Mouse (Mus musculus): ENCODE data around the gene Vezt. TPM values are rescaled to one million over a fixed set of nuclear protein-coding genes. Genes with fewer than 3 reads are reported as not detected.
A peak's percentile ranks its signal among the peaks of the same experiment; 100 is the strongest.

Gene Vezt
- total RNA-seq, 2 experiments from 2014 or later = 78.5 to 94.9 TPM

GRCm38 (mm10) chr10:94038366-94039260, 3.0 kb upstream of the Vezt start:
- no peak for DNase-seq (ENCODE audit: low spot score in 2 of 2)

DNA sequence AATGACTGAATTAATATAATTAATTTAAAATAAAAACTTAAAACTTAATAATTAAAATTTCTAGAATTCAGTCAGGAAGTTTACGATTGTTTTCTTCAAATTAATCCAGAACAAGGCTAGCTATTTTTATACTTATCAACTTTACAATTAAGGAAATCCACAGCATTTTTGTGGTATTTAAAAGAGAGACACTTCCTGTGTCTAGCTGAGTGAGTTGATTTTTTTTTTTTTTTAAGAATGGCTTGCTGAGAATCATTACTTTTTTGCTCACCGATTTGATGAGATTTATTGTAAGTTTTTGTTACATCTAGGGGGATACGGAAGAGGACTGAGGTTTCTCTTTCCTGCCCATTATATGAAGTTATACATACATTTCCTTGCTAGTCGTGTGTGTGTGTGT, 2.0 kb upstream of the Vezt start:
- no peak for DNase-seq (ENCODE audit: low spot score in 2 of 2)

DNA sequence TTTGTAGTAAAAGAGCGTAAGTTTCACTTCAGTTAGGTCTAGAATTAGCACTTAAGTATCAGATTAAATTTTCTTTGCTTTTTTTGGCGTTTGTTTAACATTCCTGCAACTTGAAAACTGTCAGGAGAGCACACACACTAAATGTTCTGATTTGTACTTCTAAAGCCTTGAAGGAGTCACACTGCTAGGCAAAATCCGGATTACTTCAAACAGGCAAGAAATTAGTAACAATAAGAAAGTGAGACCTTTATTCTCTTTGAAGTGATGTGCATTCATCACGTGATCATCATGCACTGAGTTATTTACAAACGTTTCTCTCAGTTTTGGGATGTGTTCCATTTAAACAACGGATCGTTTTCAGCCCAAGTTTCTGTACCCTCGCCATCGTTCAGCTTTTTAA, 1.6 kb upstream of the Vezt start:
- no peak for DNase-seq (ENCODE audit: low spot score in 2 of 2)

GRCm38 (mm10) chr10:94036375-94036758, 750 bp upstream of the Vezt start:
- no peak for DNase-seq (ENCODE audit: low spot score in 2 of 2)

- no peak for DNase-seq (ENCODE audit: low spot score in 2 of 2)
Measured at GRCm38 (mm10) chr10:94034876-94035657, 550 bp downstream of the Vezt start.

DNA sequence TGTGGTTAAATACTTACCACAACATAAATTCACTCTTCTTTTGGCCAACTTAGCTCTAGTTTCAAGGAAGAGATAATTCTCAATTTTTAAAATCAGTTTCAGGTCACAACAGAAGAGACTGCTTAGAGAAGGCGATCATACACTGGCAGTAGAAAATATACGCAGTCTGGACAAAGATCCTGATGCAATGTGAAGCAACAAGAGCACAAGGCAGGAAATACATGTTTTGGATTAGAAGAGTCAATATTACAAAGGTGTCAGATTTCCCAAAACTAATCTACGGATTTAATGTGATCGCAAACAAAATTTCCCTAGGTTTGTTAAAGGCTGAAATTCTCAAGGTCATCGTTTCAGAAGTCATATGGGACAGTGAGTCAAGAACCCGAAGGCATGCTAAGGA, 4.5 kb downstream of the Vezt start:
- no peak for DNase-seq (ENCODE audit: low spot score in 2 of 2)

DNA sequence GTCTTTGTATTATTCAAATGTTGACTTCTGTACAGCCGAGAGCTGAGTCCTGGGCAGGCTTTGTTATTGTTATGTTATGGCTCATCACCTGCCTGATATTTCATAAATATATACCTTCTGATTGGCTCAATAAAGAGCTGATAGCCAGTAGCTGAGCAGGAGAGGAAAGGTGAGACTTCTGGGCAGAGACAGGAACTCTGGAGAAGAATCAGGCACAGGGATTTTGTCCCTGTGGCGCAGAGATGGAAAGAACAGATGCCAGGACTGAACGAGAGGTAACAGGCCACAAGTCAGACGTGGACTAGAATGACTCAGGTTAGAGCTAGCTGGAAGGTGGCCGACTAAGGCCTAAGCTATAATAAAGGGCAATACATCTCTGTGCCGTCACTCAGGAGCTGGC, 7.1 kb downstream of the Vezt start:
- DNase-seq (ENCODE audit: low spot score in 2 of 2) = no peak

DNA sequence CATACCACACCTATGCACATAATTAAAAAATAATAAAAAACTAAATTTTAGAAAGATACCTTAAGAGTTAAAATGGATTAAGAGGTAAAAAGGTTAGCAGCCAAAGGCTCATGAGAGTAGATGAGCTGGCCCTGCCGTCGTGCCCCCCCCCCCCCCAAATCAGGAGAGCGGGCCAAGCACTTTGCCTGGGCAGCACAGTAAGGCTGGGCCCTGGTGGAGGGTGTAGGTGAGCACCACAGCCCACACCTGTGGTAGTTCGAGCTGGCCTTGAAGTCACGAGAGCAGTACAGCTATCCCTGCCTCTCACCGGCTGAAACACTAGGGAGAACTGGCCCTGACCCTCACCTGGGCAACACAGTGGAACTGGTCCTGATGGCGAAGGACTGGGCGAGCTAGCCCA, 10.5 kb downstream of the Vezt start:
- no peak for DNase-seq (ENCODE audit: low spot score in 2 of 2)

GRCm38 (mm10) chr10:94021059-94021458, 14.6 kb downstream of the Vezt start:
- no peak for DNase-seq (ENCODE audit: low spot score in 2 of 2)

DNA sequence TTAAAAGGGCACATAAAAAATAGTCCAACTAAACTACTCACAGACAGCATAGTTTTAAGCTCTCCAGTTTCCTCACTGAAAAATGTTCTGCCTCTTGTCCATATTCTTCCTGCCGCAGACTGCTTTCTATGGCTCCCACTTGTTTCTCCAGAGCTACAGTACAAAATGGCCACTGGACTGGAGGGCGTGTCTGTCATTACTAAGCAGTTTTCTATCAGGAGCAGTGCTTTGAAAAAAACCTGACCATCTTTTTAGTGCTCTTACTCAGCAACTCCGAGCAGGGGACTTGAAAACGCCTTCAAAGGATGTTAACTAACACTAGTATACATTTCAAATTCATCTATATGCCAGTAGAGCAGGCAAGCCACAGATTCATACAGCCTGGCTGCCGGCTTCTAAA, 15.0 kb downstream of the Vezt start:
- DNase-seq (ENCODE audit: low spot score in 2 of 2) = no peak

DNA sequence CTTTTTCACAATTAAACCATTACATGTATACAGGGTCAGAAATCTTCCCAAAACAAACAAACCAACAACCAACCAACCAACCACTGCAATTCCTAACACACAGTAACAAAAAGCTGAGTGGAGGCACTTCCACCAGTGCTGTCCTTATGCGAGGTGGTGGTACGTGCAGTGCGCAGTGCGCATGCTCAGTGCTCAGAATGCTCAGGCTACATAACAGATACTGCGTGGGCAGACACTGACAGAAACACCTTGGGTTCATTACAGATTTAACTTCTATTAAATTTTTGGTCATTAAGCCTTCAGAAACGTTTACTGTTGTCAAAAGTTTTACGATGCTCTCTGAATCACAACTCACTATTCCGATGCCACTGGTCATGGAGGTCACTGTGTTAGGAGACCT, 18.2 kb downstream of the Vezt start:
- DNase-seq (ENCODE audit: low spot score in 2 of 2) = no peak

- no peak for DNase-seq (ENCODE audit: low spot score in 2 of 2)
Measured at GRCm38 (mm10) chr10:94014200-94014599, 21.4 kb downstream of the Vezt start.

- DNase-seq (ENCODE audit: low spot score in 2 of 2) = peak; percentile 50 to 61
Measured at GRCm38 (mm10) chr10:94013196-94013595, 22.4 kb downstream of the Vezt start.

- no peak for DNase-seq (ENCODE audit: low spot score in 2 of 2)
Measured at GRCm38 (mm10) chr10:94011024-94011423, 24.6 kb downstream of the Vezt start.

DNA sequence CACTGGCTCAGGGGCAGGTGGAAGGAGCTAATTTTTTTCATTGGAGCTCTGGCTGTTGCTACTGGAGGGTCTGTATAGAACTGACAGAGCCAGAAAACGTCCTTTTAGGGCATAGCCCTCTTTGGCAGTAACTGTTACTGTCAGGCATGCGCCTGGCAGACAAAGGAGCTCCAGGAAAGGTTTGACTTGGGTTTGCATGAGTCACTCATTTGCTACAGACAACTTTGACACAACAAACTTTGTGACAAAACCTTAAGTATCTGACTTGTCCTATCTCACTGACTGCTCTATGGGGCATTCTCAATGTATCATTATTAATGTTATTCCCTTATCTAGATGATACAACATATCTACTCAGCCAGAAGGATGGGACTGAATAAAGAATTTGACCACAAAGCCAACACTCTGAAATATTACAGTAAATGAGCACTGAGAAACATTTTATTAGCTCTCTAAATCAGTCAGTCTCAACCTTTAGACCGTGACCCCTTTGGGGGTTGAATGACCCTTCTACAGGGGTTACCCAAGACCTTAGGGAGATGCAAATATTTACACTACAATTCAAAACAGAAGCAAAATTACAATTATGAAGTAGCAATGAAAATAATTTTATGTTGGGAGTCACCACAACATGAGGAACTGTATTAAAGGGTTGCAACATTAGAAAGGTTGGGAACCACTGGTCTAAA, 25.5 kb downstream of the Vezt start:
- DNase-seq (ENCODE audit: low spot score in 2 of 2) = no peak

DNA sequence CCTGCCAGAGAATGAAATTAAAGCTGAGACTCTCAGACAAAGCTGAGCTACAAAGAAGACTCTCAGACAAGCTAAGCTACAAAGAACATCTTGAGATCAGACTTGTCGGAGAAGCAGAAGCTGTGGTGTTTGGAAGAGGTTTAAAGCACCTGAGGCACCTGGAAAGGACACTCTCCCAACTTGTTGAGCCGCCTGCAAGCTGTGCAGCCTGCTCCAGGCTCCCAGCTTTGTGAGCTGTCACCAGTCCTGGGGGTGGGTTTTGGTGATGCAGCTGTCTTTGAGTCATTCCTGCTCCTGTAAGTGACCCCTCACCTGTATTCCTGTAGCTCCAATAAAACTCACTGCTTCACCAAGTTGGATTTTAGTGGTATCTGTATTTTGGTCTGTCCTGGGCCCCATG, 27.3 kb downstream of the Vezt start:
- no peak for DNase-seq (ENCODE audit: low spot score in 2 of 2)

DNA sequence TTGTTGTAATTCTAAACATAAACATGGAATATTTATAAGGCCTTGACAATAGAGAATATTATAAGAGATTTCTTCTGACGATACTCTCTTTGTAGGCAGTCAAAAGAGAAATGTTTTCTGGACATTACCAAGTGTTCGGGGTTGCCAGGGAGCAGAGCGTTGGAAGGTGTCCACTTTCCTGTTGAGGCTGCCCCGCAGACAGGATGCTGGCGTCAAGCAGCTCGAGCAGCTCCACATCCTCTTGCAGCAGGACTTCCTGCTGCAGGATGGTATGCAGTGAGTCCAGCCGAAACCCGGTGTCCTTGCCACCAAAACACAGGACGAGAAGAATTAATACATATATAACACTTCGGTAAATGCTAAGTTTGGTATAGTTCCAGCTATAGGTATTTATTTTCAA, 35.4 kb downstream of the Vezt start:
- DNase-seq (ENCODE audit: low spot score in 2 of 2) = no peak

- no peak for DNase-seq (ENCODE audit: low spot score in 2 of 2)
Measured at GRCm38 (mm10) chr10:93999357-93999756, 36.3 kb downstream of the Vezt start.

GRCm38 (mm10) chr10:93995100-93995499, 40.5 kb downstream of the Vezt start:
- DNase-seq (ENCODE audit: low spot score in 2 of 2) = no peak

GRCm38 (mm10) chr10:93994136-93994535, 41.5 kb downstream of the Vezt start:
- DNase-seq (ENCODE audit: low spot score in 2 of 2) = no peak

DNA sequence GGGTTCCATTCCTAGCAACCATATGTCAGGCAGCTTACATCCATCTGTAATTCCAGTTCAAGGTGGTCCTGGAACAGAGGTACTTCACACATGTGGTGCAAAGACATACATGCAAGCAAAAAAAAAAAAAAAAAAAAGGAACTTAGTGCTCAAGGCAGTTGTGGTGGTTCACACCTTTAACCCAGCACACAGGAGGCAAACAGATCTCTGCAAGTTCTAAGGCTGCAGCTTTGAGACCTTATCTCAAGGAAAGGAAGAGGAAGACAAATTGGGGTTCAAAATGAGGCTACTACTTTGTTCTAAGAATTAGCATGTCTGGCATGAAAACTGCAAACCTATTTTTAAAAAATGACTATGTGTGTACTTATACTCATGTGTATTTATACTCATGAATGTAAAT, 50.3 kb downstream of the Vezt start:
- no peak for DNase-seq (ENCODE audit: low spot score in 2 of 2)

DNA sequence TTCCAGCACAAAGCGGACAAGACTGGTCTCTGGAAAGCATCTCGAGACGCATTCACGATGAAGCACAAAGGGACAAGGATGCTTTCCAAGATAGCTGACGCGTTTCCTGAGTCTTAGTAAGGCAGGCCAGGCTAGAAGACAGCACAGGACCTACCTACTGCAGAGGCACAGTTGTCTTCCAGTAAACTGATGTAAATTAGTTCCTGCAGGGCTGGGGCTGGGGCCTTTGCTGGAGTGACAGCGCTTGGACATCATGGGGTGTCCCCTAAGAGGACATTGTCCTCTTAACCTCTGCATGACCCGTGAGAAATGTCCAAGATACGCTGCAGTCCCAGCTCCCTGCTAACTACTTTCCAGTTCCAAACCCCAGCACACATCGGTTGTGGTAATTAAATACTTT, 66.3 kb downstream of the Vezt start:
- DNase-seq (ENCODE audit: low spot score in 2 of 2) = no peak

Data from layer of hippocampus, postnatal 10 days (tissue).